ENCODE assay signal across 9 mouse cellular contexts in the genomic region with DNA sequence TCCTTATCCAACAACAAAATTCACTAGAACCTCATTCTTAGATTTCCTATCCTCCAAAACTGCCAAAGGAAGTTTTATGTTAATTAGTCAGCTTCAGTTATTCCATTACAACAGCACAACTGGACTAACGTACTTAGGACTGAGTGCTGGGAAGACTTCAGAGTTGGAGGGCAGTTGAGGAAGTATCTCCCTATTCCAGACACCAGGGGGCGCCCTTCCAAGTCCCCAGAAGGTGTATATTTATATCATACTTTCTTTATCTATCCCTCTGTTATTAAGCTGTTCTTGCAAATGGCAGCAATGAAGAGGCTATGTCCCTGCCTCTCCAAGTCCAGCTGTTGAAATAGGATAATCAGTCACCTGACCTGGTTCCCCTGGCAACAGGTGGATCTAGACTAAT.
A peak's percentile ranks its signal among the peaks of the same experiment; 100 is the strongest.
DNase-seq lines count a peak whose midpoint lies in the region; ATAC-seq and TF ChIP-seq lines count a peak whose summit lies in the region.
"Had no signal": no experiment of that assay in that cellular context is flagged by ENCODE, and none has a peak within 500 bp of the region (broad histone marks: within the 10 kb centered on the region; RNA-seq: fewer than 3 reads in every experiment).

No protein-coding gene starts in this region.

- no peak overlapping the region for H3K4me3 ChIP-seq in intestine, postnatal 0 days (ENCODE audit: low read depth, low read length)
- no peak overlapping the region for H3K4me3 ChIP-seq in intestine, embryonic 16.5 days (ENCODE audit: low read length)
- no peak overlapping the region for H3K4me3 ChIP-seq in E14TG2a.4 (replicated peaks; ENCODE audit: low read length)
- H3K4me3 ChIP-seq in bone marrow macrophage, adult 2 months (ENCODE audit: insufficient read depth, low read length), result no peak overlapping the region
- H3K4me3 ChIP-seq in lung, postnatal 0 days (ENCODE audit: low read depth, low read length), result no peak overlapping the region
- H3K4me3 ChIP-seq: midbrain, embryonic 10.5 days had no signal

- no peak overlapping the region for H3K9ac ChIP-seq in intestine, postnatal 0 days (ENCODE audit: low read depth, low read length)
- H3K9ac ChIP-seq in intestine, embryonic 16.5 days (ENCODE audit: low read depth, low read length), result no peak overlapping the region
- H3K9ac ChIP-seq in lung, postnatal 0 days (replicated peaks; ENCODE audit: low read depth), result no peak overlapping the region

- 31% methylated on average over 2 of the region's 2 CpGs for WGBS in intestine, postnatal 0 days
- WGBS in intestine, embryonic 16.5 days, result 30% methylated on average over 2 of the region's 2 CpGs
- WGBS in lung, postnatal 0 days, result 26% methylated on average over 2 of the region's 2 CpGs

- no peaks in the 10 kb centered on the region for H3K27me3 ChIP-seq in intestine, postnatal 0 days (replicated peaks; ENCODE audit: control insufficient read depth, insufficient read depth, low read length)
- no peaks in the 10 kb centered on the region for H3K27me3 ChIP-seq in intestine, embryonic 16.5 days (replicated peaks; ENCODE audit: control insufficient read depth, insufficient read depth, low read length)
- no peaks in the 10 kb centered on the region for H3K27me3 ChIP-seq in E14TG2a.4 (ENCODE audit: insufficient read depth, low read length)
- H3K27me3 ChIP-seq in lung, postnatal 0 days (replicated peaks; ENCODE audit: insufficient read depth, low read length), result no peaks in the 10 kb centered on the region

- no peaks in the 10 kb centered on the region for H3K36me3 ChIP-seq in intestine, postnatal 0 days (ENCODE audit: control insufficient read depth, insufficient read depth)
- H3K36me3 ChIP-seq in intestine, embryonic 16.5 days (ENCODE audit: control insufficient read depth, insufficient read depth, low read length), result no peaks in the 10 kb centered on the region
- H3K36me3 ChIP-seq in E14TG2a.4 (ENCODE audit: insufficient read depth, low read length), result no peaks in the 10 kb centered on the region
- H3K36me3 ChIP-seq in lung, postnatal 0 days (ENCODE audit: insufficient read depth, low read length), result no peaks in the 10 kb centered on the region
- H3K36me3 ChIP-seq: midbrain, embryonic 10.5 days had no signal

- peak; percentile 60 for TF ChIP-seq CTCF in intestine, postnatal 0 days (IDR thresholded peaks at IDR 0.05; ENCODE audit: low read depth)
- peak; percentile 65 for TF ChIP-seq CTCF in E14TG2a.4 (conservative IDR thresholded peaks at IDR 0.05; ENCODE audit: low read length)
- TF ChIP-seq CTCF in bone marrow macrophage, adult 2 months (IDR thresholded peaks at IDR 0.05; ENCODE audit: low read depth, low read length), result peak; percentile 42
- peak; percentile 45 for TF ChIP-seq CTCF in lung, postnatal 0 days (IDR thresholded peaks at IDR 0.05)

- no peak for TF ChIP-seq POLR2A in bone marrow macrophage, adult 2 months (IDR thresholded peaks at IDR 0.05; ENCODE audit: borderline replicate concordance, low read depth, low read length)

- no peak overlapping the region for H3K27ac ChIP-seq in intestine, postnatal 0 days (ENCODE audit: low read depth, low read length)
- no peak overlapping the region for H3K27ac ChIP-seq in intestine, embryonic 16.5 days (ENCODE audit: low read length)
- no peak overlapping the region for H3K27ac ChIP-seq in bone marrow macrophage, adult 2 months (ENCODE audit: insufficient read depth, low read depth, low read length)
- H3K27ac ChIP-seq in lung, postnatal 0 days (ENCODE audit: low read length), result no peak overlapping the region
- H3K27ac ChIP-seq: midbrain, embryonic 10.5 days had no signal

- no peak for TF ChIP-seq EP300 in lung, postnatal 0 days (IDR thresholded peaks at IDR 0.05)

- no peaks in the 10 kb centered on the region for H3K9me3 ChIP-seq in intestine, postnatal 0 days (ENCODE audit: control insufficient read depth)
- no peaks in the 10 kb centered on the region for H3K9me3 ChIP-seq in intestine, embryonic 16.5 days (ENCODE audit: control insufficient read depth, low read length)
- no peaks in the 10 kb centered on the region for H3K9me3 ChIP-seq in E14TG2a.4 (ENCODE audit: low read length)
- H3K9me3 ChIP-seq in lung, postnatal 0 days (ENCODE audit: low read length), result no peaks in the 10 kb centered on the region
- H3K9me3 ChIP-seq: midbrain, embryonic 10.5 days had no signal

- no peaks in the 10 kb centered on the region for H3K4me1 ChIP-seq in intestine, postnatal 0 days (replicated peaks; ENCODE audit: control insufficient read depth, insufficient read depth, low read length)
- H3K4me1 ChIP-seq in intestine, embryonic 16.5 days (ENCODE audit: control insufficient read depth, insufficient read depth, low read length), result no peaks in the 10 kb centered on the region
- no peaks in the 10 kb centered on the region for H3K4me1 ChIP-seq in E14TG2a.4 (replicated peaks; ENCODE audit: low read depth, low read length)
- peaks cover 9% of the 10 kb centered on the region for H3K4me1 ChIP-seq in bone marrow macrophage, adult 2 months (ENCODE audit: control insufficient read depth, insufficient read depth, low read length)
- no peaks in the 10 kb centered on the region for H3K4me1 ChIP-seq in lung, postnatal 0 days (ENCODE audit: insufficient read depth, low read depth, low read length)

- H3K4me2 ChIP-seq in intestine, postnatal 0 days (replicated peaks; ENCODE audit: low read depth), result no peak overlapping the region
- no peak overlapping the region for H3K4me2 ChIP-seq in intestine, embryonic 16.5 days (ENCODE audit: low read depth, low read length)
- no peak overlapping the region for H3K4me2 ChIP-seq in lung, postnatal 0 days (replicated peaks; ENCODE audit: low read depth, low read length)

- DNase-seq in lung, postnatal 0 days (ENCODE audit: low spot score), result peak; percentile 5
- DNase-seq in embryo, embryonic 10 days (ENCODE audit: low spot score), result no peak
- no peak for DNase-seq in frontal cortex, postnatal 14 days (ENCODE audit: low spot score in 2 of 2)
- DNase-seq in urinary bladder, adult 2 months (ENCODE audit: low spot score), result no peak

- ATAC-seq in intestine, postnatal 0 days, result no peak
- ATAC-seq in intestine, embryonic 16.5 days, result no peak
- ATAC-seq in lung, postnatal 0 days, result no peak
